Mouse (Mus musculus) spleen, postnatal 10 days (tissue): ENCODE results near the gene Dnah7a.
"Not testable (repeated sequence)": the region's sequence is repeated elsewhere in the genome, so short reads cannot be mapped to it uniquely, and the experiment has no call there.

Experiments used
- DNase-seq, 2 experiments: peaks; one replicate each; pipeline ENCODE4 v3.0.0; 2021 to 2022; ENCODE audit warnings: low spot score in 2 of 2

The Dnah7a gene

DNA sequence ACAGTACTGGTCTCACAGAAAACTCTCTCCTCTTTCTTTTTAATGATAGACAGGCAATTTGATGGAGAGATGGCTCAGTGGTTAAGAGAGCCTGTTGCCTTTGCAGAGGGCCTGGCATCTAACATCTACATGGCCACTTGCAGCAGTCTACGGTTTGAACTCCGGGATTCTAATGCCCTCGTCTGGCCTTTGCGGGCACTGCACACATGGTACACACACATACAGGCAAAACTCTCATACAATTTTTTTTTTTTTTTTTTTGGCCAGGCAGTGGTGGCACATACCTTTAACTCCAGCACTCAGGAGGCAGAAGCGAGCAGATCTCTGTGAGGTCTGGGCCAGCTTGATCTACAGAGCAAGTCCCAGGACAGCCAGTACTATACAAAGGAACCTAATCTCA lies 2.4 kb downstream of the Dnah7a start:
- peak in 1 of 2 experiments; percentile 42 for DNase-seq

DNA sequence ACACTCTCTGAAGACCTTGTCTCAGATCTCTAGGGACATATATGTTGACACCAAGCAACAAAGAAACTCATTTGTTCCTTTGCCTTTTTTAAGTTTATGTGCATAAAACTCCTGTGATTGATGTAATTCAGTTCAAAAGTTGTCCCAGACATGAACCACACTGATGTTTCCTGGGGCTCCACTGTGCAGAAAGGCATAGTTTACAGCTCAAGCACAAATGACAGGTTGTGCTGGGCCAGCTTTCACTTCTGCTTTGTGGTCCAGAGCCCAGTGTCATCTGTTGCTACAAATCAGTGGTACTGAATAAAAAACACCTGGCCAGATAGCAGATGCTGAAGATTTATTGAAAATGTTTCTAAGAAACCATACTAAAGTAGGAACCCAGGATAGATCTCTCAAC lies 42.3 kb downstream of the Dnah7a start:
- DNase-seq: peak in 1 of 2 experiments; percentile 38

DNA sequence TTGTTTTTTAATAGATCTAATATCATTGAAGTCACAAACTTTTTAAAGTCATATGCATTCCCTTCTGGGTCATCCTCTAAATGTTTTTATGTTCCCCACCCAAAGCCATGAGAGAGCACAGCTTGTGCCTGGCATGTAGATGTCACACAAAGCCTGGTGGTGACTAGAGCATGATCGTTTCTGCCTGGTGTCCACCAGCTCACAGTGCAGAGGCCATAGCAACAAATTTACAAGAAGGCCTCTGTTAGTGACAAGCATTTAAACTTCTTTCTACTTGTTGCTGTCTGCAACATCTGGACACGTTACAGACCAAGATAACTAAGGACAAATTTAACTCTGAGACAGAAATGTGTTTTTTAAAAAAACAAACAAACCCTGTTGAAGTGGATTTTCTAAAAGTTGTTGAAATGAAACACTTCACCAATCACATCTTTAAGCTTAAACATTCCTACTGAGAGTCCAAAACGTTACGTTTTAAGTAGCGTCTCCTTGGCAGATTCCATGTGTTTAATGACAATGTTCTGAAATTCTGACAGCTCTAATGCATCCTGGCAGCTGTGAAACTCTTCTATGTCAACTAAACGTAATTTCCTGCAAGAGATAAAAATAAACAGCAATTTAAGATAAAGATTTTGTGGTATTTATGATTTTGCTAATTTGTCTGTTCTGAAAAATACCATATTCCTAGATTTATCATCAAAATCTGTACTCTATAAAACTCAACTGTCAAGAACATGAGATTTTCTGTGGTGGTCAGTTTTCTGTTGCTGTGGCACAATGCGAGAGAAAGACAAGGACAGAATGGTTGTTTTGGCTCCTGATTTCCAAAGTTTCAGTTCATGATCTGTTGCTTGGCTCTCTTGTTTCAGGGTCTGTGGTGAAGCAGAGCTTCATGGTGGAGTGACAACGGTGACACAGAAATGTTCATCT lies 66.5 kb downstream of the Dnah7a start:
- no peak for DNase-seq

DNA sequence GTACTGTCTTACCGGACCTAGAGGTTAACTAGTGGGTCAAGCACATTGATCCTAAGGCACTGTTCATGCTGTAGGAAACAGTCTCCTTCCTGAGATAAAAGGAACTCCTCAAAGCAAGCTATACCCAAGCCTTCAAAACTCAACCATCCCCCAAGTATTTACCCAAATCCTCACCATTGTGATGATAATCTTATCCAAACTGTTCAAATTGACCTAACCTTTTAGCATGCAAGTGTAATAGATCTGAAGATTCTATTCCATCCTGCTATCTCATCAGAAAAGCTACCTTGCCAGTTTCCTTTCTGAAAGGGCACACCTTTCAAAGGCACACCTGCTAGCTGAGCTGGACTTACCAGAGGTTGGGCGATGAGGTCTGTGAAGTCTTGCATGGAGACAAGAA lies 70.9 kb downstream of the Dnah7a start:
- not testable (repeated sequence) for DNase-seq

DNA sequence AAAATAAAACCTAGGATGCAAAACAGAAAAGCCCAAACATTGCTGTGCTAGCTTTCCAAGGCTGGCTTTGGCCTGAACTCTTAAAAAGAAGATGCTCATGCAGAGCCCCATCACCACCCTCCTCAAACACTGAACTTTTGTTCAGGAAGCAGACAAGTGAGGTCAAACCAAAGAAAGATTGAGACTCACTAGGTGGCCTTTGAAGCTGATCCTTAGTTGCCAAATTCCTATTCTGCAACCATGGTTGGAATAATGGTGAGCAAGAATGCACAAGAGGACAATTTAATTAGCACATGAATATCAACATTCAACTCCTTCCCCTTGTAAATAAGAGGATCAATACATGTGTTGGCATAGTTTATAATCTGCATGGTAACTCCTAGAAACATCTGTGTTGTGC lies 74.5 kb downstream of the Dnah7a start:
- not testable (repeated sequence) for DNase-seq

DNA sequence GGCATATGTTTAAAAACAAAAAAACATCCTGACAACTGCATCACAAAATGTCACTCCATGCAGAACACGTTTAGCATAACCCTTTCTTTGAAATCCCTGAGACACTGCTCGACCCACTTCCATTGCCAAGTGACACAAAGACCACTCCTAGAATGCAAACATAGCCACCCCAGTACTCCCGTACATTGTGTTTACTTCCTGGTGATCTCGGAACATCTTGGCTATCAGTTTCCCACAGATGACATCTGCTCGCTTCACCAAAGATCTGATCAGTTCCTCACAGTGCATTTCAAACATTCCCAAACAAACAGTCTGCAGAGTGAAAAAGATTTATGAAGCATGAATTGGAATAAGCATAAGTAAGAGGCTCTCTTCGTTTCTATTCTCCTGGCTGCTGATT lies 76.6 kb downstream of the Dnah7a start:
- DNase-seq: no peak

DNA sequence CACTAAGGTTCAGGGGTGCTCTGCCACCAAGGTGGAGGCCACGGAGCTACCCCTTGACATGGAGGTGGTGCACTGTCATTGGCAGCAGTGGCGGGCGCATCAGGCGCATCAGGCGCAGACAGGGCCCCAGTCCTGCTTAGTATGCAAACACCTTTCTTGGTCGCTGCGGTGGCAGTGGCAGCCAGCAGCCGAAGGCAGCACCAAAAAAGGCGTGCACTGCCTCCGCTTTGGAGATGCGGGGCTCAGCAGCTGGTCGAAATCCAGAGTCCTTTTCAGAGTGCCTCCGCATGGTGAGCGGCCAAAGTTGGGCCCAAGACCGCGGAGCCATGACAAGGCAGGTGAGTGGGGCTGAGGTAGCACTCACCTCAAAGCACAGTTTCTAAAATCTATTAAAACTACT lies 93.1 kb downstream of the Dnah7a start:
- no peak for DNase-seq

DNA sequence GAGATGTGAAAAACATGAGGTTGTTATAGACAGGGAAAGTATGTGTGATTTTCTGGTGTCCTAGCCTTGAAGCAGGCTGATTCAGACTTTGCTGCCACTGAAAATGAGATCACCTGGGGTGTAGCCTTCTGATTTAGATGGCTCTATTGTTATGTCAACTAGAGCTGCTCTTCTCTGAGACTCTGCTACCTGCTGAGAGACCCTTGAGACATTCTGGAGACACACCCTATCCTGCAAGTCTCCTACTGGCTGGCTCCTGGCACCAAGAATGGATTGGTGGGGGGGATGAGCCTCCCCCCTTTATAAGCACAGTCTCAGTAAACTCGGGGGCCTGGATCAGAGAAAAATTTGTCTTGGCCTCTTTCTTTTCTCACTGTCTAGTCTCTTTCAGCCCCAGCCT lies 125.3 kb downstream of the Dnah7a start:
- DNase-seq: not testable (repeated sequence)

DNA sequence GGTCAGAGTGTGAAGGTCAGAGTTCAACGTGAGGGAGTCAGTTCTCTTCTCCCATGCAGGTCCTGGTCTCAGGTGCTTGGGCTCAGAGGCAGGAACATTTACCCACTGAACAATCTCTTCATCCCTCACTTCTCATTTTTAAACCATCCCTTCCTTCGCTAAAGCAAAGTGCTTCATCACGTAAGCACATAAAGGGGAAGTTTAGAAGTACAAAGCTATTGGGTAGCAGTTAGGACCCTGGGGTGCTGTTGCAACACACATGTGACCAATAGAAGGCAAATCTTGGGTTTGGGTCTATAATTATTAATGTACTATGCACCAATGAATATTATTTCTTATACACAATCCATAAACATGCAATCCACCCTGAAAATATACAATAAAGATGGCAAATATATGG lies 148.7 kb downstream of the Dnah7a start:
- not testable (repeated sequence) for DNase-seq

DNA sequence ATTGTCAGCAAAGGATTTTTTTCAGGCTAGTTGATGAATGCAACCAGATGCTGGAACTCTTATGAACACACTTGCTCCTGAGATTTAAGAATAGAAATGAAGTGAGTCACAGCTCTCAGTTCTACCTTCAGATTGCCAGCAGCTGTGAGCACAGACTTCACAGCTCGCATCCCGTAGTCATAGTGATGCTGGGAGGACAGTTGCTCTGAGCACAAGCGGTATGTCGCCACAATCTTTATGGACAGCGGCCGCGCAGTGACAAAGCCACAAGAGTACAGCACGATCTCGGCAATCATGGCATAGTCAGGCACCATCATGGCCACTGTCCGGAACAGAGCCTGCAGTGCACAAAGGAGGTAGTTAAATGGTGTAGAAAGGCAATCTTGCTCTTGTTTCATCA lies 159.6 kb downstream of the Dnah7a start:
- not testable (repeated sequence) for DNase-seq

DNA sequence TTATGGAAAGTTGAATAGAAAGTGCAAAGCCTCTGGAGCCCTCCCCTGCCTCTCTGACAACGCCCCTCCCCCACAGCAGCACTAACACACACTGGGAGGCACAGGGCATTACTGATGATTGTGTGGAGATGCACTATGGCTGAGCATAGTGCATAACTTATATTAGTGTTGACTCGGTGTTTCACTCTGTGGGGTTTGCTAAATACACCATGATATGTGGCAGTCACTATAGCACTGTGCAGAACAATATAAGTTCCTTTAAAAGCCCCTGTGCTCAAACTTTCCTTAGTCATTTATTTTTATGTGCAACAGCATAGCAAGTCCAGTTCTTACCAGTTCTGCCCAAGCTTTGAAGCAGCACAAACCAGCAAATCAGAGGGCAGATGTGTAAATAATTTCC lies 168.2 kb downstream of the Dnah7a start:
- DNase-seq: not testable (repeated sequence)

DNA sequence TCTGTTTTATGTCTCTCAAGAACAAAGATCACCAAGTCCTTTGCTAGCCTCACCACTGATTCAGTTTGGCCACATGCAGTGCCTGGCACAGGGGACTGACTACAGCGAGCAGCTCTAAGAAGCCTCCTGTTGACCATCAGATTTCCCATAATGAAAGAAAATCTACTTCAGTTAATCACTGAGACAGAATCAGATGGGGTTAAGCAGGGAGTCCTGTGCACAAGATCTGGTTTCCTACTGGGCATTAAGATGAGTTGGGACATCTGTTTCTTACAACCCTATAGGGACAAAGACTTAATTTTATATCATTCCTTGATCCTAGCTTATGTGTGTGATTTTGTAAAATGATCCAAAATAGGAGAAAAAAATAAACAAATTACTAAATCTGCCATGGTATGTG lies 171.8 kb downstream of the Dnah7a start:
- not testable (repeated sequence) for DNase-seq

DNA sequence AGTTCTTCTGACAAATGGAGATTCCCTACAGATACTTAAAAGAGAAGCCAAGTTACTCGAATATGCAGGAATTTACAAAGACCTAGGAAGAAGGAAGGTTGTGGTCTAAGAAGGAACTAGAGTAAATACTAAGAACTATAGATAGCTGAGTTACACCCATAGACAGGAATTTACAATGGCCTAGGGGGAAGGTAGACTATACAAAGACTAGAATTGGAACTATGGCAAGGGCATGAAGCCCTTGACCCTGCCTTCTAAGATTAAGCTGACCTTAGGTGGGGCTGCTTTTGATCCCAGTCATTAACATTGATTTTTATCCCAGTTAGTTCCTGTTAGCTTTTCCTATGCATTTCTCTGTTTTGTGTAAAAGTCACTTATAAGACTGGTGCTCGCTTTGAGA lies 180.6 kb downstream of the Dnah7a start:
- not testable (repeated sequence) for DNase-seq

DNA sequence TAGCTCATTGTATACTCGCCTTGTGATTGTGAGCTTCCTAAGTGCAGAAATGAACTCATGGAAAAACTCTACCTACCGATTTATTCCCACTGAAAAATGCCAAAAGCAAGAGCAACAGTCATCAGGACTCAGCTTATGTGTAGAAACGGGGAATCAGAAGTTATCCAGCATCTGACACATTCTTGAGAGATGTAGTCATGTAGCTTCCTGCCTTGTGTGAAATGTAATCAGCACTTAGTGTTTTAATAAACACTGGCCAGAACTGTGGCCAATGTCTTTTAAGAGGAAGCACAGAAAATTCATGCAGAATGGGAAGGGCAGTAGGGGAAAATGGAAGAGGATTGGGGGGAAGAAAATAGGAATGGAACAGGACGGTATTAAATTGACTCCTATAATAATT lies 232.9 kb downstream of the Dnah7a start:
- no peak for DNase-seq

DNA sequence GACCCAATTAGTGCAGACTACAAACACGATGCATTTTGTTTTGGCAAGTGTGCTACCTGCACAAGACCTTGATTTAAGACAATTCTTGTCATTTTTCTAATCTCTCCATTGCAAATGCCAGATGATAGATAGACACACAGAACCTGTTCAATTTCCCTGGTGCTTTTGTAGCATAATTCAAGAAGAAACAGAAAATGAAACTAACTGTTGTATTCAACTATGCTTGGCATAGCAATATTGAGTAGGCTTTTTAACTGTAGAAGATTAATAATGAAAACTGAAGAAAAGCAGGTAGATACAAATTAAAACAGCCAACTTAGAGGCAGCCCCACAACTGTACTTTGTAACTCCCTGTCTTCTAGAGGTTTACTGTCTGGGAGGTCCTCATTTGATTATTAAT lies 234.5 kb downstream of the Dnah7a start:
- DNase-seq: not testable (repeated sequence)

DNA sequence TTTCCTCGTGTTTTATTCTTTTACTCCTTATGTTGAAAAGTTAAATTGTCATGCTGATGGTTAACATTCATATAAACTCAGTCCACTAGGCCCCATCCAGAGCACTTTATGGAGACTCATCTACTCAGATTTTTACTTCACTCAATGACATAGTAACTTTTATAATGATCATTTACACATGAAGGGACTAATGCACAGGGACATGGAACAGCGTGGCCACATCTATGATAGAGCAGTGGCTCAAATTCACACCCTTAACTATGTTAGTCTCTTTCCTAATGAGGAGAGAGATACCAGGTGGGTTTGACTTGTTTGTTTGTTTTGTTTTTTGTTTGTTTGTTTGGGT lies 239.3 kb downstream of the Dnah7a start:
- no peak for DNase-seq

DNA sequence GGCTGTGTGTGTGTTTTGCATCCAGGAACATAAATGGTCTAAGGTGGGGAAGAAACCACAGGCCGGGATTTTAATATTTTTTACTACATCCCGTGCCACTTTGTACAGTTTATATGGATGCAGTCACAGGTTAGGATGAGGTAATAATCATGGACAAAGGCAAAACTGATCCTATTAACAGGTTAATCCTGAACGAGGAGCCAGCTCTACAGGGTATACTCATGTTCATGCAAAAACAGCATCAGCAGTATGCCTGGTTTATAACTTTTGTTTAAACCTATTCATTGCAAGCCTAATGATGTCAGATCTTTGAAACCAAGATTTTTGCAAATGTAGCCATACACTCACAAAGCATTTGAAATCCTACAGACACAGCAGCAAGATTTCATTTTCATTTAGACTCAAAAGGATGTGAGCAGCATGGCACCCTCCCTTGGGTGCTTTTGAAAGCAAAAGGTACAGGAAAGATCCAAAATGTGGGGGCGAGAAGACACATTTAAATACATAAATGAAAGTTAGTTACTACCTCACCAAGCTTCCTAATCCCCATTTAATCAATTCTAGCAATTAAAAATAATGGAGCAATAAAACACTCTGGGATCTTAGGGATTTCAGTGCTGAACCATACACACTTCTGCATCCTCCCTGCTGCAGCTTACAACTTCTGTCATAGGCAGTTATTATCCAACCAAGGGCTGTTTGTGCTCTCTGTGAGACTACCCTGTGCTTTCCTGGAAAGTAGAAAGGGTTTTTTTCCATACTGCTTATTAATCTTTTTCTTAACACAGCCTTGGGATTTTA lies 239.9 kb downstream of the Dnah7a start:
- DNase-seq: not testable (repeated sequence)

DNA sequence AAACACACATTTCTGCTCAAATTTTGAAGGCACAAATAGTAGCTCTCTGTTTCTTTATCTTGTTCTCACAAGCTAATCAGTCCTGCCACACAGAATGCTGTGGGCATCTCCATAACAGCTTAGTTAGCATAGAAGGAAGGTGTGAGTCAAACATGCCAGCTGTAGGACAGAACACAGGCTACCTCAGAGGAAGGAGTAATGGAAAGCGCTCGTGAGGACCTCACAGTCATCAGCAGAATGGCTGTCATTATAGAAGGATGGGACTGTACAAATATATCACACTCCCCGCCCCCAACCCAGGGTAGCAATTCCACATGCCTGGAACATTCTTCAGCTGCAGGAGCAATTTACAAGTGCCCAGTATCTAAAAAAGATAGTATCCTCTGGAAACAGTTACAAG lies 267.4 kb downstream of the Dnah7a start:
- DNase-seq: not testable (repeated sequence)

DNA sequence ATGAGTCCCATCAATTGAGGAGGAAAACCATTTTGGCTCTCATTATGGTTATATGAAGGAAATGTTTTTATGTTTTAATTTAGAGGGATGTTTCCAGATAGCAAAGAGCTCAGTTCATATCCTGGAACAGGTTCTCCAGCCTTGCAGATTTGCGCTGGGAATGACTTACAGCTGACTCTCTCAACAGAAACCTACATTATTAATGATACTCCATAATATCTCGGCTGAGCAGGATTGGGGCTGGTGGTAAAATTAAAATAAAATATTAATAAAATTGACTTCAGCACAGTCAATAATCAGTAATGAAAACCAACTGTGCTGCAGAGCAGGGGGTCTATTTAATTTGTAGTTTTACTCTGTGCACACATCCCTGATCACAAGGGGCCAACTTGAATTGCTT lies 274.2 kb downstream of the Dnah7a start:
- DNase-seq: not testable (repeated sequence)

DNA sequence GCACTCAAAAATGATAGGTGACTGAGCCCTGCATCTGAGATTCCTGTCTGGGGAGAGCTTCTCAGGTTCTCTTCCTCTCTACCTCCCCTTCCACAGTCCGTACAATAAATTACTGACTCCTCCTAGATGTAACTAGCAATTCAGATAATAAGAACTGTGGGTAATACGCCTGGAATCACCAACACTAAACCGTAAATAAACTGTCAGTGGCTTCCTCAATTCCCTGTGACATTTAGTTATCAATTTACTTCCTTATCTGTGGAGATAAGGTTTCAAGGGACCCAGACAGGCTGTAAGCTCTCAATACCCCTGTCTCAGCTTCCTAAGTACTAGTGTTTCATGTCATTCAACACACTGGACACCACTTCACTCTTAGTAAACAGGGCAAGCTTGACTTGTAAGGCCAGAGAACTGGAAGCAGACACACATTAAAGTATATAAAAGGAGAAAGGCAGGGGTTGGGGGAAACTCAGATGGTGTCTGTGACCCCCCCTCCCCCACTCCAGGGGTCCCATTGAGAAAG lies 300.7 kb downstream of the Dnah7a start:
- DNase-seq: no peak

DNA sequence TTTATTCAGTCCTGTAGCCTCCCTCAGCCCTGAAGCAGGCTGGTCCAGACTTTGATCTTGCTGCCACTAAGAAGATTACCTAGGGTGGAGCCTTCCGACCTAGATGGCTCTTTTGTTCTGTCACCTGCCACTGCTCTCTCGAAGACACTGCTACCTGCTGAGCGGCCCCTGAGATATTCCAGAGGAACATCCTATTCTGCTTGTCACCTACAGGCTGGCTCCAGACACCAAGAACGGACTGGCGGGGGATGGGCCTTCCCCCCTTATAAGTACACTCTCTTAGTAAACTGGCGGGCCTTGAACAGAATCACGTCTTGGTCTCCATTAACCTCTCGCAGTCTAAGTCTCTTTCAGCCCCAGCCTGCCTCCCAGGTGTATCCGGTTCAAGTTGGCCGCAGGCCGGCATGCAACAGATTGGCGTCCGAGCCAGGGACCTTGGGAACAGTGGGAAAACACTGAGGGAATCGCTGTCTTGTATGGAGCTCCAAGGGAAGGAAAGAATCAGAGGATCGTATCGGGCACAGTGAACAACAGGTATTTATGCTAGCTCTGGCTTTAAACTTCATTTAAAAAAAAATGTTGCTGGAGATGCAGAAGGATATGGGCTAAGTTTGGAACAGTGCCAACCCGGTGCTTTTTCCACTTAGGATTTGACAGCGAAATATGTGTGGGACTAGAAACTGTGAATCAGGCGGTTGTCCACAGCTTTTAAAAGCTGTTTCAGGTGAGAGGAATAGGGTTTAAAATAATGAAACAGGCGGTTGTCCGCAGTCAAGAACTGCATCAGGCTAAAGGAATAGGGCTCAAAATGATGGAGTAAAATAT lies 312.4 kb downstream of the Dnah7a start:
- not testable (repeated sequence) for DNase-seq

DNA sequence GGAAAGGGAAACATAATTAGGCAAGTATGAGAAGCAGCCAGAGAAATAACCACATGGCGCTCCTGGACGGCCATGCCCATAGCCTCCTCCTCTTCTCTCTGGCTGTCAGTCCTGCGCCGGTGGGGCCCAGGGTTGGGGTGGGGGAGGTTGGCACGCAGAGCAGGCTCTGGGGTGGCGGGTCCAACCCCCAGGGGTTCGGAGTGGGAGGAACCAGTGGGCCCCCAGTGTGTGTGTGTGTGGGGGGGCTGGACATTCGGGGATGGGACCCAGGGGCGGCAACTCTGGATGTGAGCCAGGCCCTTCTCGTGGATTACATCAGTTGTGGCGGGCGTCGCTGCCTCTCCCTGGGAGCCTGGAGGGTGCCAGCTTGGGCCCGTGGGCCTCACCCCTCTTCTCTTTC lies 317.8 kb downstream of the Dnah7a start:
- DNase-seq: no peak
